Mouse (Mus musculus) T-helper 1 cell (primary cell): ENCODE data around the gene Wdcp.
"Not testable (repeated sequence)": the region's sequence is repeated elsewhere in the genome, so short reads cannot be mapped to it uniquely, and the experiment has no call there.

Experiments used
- in situ Hi-C: fragments of 300-600 bp; cut with MboI, MseI; formaldehyde crosslinking; loops from one replicate; pipeline ENCODE4 v1.15.1; 2025; ENCODE audit warnings: high pct_unique_total_duplicates

The Wdcp gene

GRCm38 (mm10) chr12:4842890-4843597 lies at the start of gene Wdcp:
TSS of gene Wdcp (plus strand) at chr12:4843303.
- in situ Hi-C loops, result no loop called here

- in situ Hi-C loops, result no loop called here
These were observed 49.4 kb upstream of the Wdcp start for GRCm38 (mm10) chr12:4793718-4794117.

GRCm38 (mm10) chr12:4797471-4797870 lies 45.6 kb upstream of the Wdcp start:
- in situ Hi-C loops, result not testable (repeated sequence)

GRCm38 (mm10) chr12:4811036-4811435 lies 32.1 kb upstream of the Wdcp start:
- in situ Hi-C loops, result no loop called here

GRCm38 (mm10) chr12:4811705-4812104 lies 31.4 kb upstream of the Wdcp start:
- in situ Hi-C loops, result no loop called here

GRCm38 (mm10) chr12:4813636-4814035 lies 29.5 kb upstream of the Wdcp start:
- in situ Hi-C loops, result no loop called here

GRCm38 (mm10) chr12:4816680-4817360 lies 26.3 kb upstream of the Wdcp start:
- in situ Hi-C loops, result no loop called here

GRCm38 (mm10) chr12:4817361-4818101 lies 25.6 kb upstream of the Wdcp start, which contains the start of gene Sf3b6:
TSS of gene Sf3b6 (plus strand) at chr12:4817544.
- in situ Hi-C loops, result no loop called here

- in situ Hi-C loops, result no loop called here
These were observed 15.8 kb upstream of the Wdcp start for GRCm38 (mm10) chr12:4827256-4827655.

- in situ Hi-C loops, result no loop called here
These were observed 6.1 kb upstream of the Wdcp start for GRCm38 (mm10) chr12:4836959-4837358.

- in situ Hi-C loops, result no loop called here
These were observed 3.1 kb upstream of the Wdcp start for GRCm38 (mm10) chr12:4840010-4840409.

- in situ Hi-C loops, result no loop called here
These were observed 2.4 kb upstream of the Wdcp start for GRCm38 (mm10) chr12:4840741-4841140.

- in situ Hi-C loops, result no loop called here
These were observed 1.7 kb upstream of the Wdcp start, which contains the start of gene Fkbp1b for GRCm38 (mm10) chr12:4841392-4841887. TSS of gene Fkbp1b (minus strand) at chr12:4841591.

- in situ Hi-C loops, result no loop called here
These were observed 647 bp upstream of the Wdcp start for GRCm38 (mm10) chr12:4842456-4842855.

GRCm38 (mm10) chr12:4843741-4844140 lies 638 bp downstream of the Wdcp start:
- in situ Hi-C loops, result no loop called here

GRCm38 (mm10) chr12:4856160-4856559 lies 13.1 kb downstream of the Wdcp start:
- in situ Hi-C loops, result no loop called here

GRCm38 (mm10) chr12:4856834-4857233 lies 13.7 kb downstream of the Wdcp start:
- in situ Hi-C loops, result no loop called here

GRCm38 (mm10) chr12:4859241-4859914 lies 16.3 kb downstream of the Wdcp start:
- in situ Hi-C loops, result no loop called here

- in situ Hi-C loops, result loop anchor here (10.0 kb wide), 1 partner anchor 218 kb away; no protein-coding TSS in a partner anchor
These were observed 19.6 kb downstream of the Wdcp start for GRCm38 (mm10) chr12:4862672-4863071.

- in situ Hi-C loops, result loop anchor here (10.0 kb wide), 1 partner anchor 219 kb away; no protein-coding TSS in a partner anchor
These were observed 20.7 kb downstream of the Wdcp start for GRCm38 (mm10) chr12:4863654-4864337.

GRCm38 (mm10) chr12:4864338-4864690 lies 21.2 kb downstream of the Wdcp start:
- in situ Hi-C loops, result loop anchor here (10.0 kb wide), 1 partner anchor 220 kb away; no protein-coding TSS in a partner anchor
